Mouse (Mus musculus) embryonic stem cell, embryonic (primary cell): ENCODE results near the gene Elmo1.

Experiments used
- CTCF ChIA-PET, 4 experiments: fragments of 300-600 bp in 2 of 4; fragments of 350-600 bp in 2 of 4; sonication (Branson Sonifier 250); formaldehyde crosslinking; loops; one replicate each; lab custom pipeline; 2022; ENCODE audit warnings: inconsistent platforms in 2 of 4; lab: Charles Lee
- POLR2A ChIA-PET, 4 experiments: fragments of 300-600 bp in 2 of 4; fragments of 350-600 bp in 2 of 4; sonication (Branson Sonifier 250); formaldehyde crosslinking; loops; one replicate each; lab custom pipeline; 2022; ENCODE audit warnings: antibody characterized with exemption in 4 of 4, inconsistent platforms in 1 of 4; lab: Charles Lee

The Elmo1 gene

GRCm38 (mm10) chr13:20173987-20174654 lies 83.7 kb downstream of the Elmo1 start:
- ChIA-PET CTCF (interaction anchor here in 3 of 4 experiments (0.6 to 1.2 kb wide), 3 partner anchors 10 to 82 kb away, joined by 3 read pairs; no protein-coding TSS in a partner anchor), POLR2A (interaction anchor here in 3 of 4 experiments (0.6 to 1.4 kb wide), 6 partner anchors 8 to 14 kb away, joined by 3 to 5 read pairs (median 3); no protein-coding TSS in a partner anchor)

GRCm38 (mm10) chr13:20174655-20175280 lies 84.4 kb downstream of the Elmo1 start:
- POLR2A ChIA-PET = interaction anchor here in 3 of 4 experiments (0.6 to 1.4 kb wide), 6 partner anchors 8 to 65 kb away, joined by 3 to 5 read pairs (median 3); no protein-coding TSS in a partner anchor
- CTCF ChIA-PET = interaction anchor here in 3 of 4 experiments (0.6 to 1.2 kb wide), 4 partner anchors 9 to 179 kb away, joined by 3 to 4 read pairs (median 3); no protein-coding TSS in a partner anchor

GRCm38 (mm10) chr13:20180738-20181137 lies 90.3 kb downstream of the Elmo1 start:
- POLR2A ChIA-PET = interaction anchor here in 1 of 4 experiments (0.6 to 1.4 kb wide), 4 partner anchors 28 to 48 kb away, joined by 3 to 4 read pairs (median 3); no protein-coding TSS in a partner anchor
- CTCF ChIA-PET = no interaction called here

- POLR2A ChIA-PET = interaction anchor here in 1 of 4 experiments (0.6 to 1.4 kb wide), 3 partner anchors 28 to 48 kb away, joined by 3 to 4 read pairs (median 3); no protein-coding TSS in a partner anchor
- CTCF ChIA-PET = no interaction called here
Measured at GRCm38 (mm10) chr13:20181321-20181720, 90.9 kb downstream of the Elmo1 start.

- ChIA-PET POLR2A (interaction anchor here in 3 of 4 experiments (0.7 to 3.8 kb wide), 12 partner anchors 8 to 85 kb away, joined by 3 to 22 read pairs (median 4); no protein-coding TSS in a partner anchor), CTCF (interaction anchor here in 1 of 4 experiments (0.7 to 0.9 kb wide), 2 partner anchors 115 to 502 kb away, joined by 3 to 5 read pairs; no protein-coding TSS in a partner anchor)
Measured at GRCm38 (mm10) chr13:20182239-20182825, 91.9 kb downstream of the Elmo1 start.

- CTCF ChIA-PET = interaction anchor here in 3 of 4 experiments (0.6 to 1.6 kb wide), 6 partner anchors 9 to 281 kb away, joined by 3 read pairs; partner anchors contain the start of gene Elmo1 (in 1 of the 3)
- POLR2A ChIA-PET = interaction anchor here in 3 of 4 experiments (0.5 to 3.8 kb wide), 29 partner anchors 9 to 1295 kb away, joined by 3 to 22 read pairs (median 3); partner anchors contain the start of gene Epdr1 (in 1 of the 3)
Measured at GRCm38 (mm10) chr13:20183512-20184238, 93.3 kb downstream of the Elmo1 start.

GRCm38 (mm10) chr13:20184239-20185033 lies 94.0 kb downstream of the Elmo1 start:
- ChIA-PET POLR2A (interaction anchor here in 3 of 4 experiments (0.7 to 3.8 kb wide), 18 partner anchors 9 to 1039 kb away, joined by 3 to 22 read pairs (median 4); no protein-coding TSS in a partner anchor), CTCF (interaction anchor here in 2 of 4 experiments (0.7 to 1.6 kb wide), 4 partner anchors 10 to 94 kb away, joined by 3 to 6 read pairs (median 3); partner anchors contain the start of gene Elmo1 (in 1 of the 2))

- ChIA-PET CTCF (interaction anchor here in 1 of 4 experiments (0.7 kb wide), 1 partner anchor 23 kb away, joined by 6 read pairs; no protein-coding TSS in a partner anchor), POLR2A (interaction anchor here in 2 of 4 experiments (0.7 to 3.8 kb wide), 11 partner anchors 8 to 145 kb away, joined by 3 to 22 read pairs (median 3); no protein-coding TSS in a partner anchor)
Measured at GRCm38 (mm10) chr13:20185034-20185846, 94.8 kb downstream of the Elmo1 start.

- CTCF ChIA-PET = no interaction called here
- POLR2A ChIA-PET = interaction anchor here in 2 of 4 experiments (0.7 to 3.8 kb wide), 4 partner anchors 8 to 146 kb away, joined by 3 to 22 read pairs (median 4); no protein-coding TSS in a partner anchor
Measured at GRCm38 (mm10) chr13:20185847-20186213, 95.4 kb downstream of the Elmo1 start.

- CTCF ChIA-PET = no interaction called here
Measured at GRCm38 (mm10) chr13:20187647-20188046, 97.3 kb downstream of the Elmo1 start.

GRCm38 (mm10) chr13:20192009-20192584 lies 101.7 kb downstream of the Elmo1 start:
- CTCF ChIA-PET = no interaction called here
- POLR2A ChIA-PET = no interaction called here

More at GRCm38 (mm10) chr13:20187647-20188046, 97.3 kb downstream of the Elmo1 start:
- POLR2A ChIA-PET = no interaction called here

- POLR2A ChIA-PET = interaction anchor here in 2 of 4 experiments (0.6 to 1.1 kb wide), 3 partner anchors 10 to 228 kb away, joined by 3 to 5 read pairs (median 3); no protein-coding TSS in a partner anchor
- CTCF ChIA-PET = no interaction called here
Measured at GRCm38 (mm10) chr13:20200582-20200981, 110.2 kb downstream of the Elmo1 start.

- CTCF ChIA-PET = no interaction called here
- POLR2A ChIA-PET = interaction anchor here in 1 of 4 experiments (0.7 kb wide), 1 partner anchor 1943 kb away, joined by 3 read pairs; no protein-coding TSS in a partner anchor
Measured at GRCm38 (mm10) chr13:20202617-20203016, 112.2 kb downstream of the Elmo1 start.

GRCm38 (mm10) chr13:20204165-20204564 lies 113.8 kb downstream of the Elmo1 start:
- ChIA-PET POLR2A (no interaction called here), CTCF (no interaction called here)

- CTCF ChIA-PET = no interaction called here
- POLR2A ChIA-PET = no interaction called here
Measured at GRCm38 (mm10) chr13:20205007-20205745, 114.8 kb downstream of the Elmo1 start.
